Comparison of ENCODE assay signal across 9 mouse cellular contexts in the genomic region with DNA sequence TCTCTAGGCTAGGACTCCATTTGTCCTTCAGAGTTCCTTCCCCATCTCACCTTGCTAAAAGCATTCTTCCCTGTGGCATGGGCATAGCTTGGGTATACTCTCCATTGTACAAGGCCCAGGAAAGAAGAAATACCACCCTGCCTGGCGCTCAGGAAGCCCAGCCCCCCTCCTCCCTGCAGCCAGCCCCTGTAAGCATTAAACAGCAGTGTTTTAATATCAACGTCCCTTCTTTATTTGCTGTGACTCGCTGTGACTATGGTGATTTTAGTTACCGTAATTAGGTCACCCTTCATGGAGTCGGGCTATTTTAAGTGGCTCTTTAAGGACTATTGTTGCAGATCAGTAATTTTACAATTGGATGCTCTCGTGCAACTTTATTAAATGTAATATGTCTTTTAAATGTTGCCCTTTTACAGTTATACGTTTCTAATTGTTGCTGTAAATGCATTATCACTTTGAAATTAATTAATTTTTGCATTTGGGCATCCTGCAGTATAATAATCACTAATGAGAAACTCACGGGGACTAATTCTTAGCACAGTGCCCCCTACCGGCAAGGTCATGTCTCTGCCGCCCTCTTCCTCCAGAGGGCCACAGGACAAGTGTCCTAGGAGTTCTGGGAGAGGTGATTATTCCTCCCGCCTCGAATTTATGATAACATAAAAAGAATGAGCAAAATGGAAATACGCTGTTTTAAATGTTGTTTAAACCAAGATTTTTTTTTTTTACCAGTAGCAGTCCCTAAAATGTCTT.
DNase-seq lines count a peak whose midpoint lies in the region; ATAC-seq and TF ChIP-seq lines count a peak whose summit lies in the region.
"Had no signal": no experiment of that assay in that cellular context is flagged by ENCODE, and none has a peak within 500 bp of the region (broad histone marks: within the 10 kb centered on the region; RNA-seq: fewer than 3 reads in every experiment).

No protein-coding gene starts in this region.

- no peak overlapping the region for H3K27ac ChIP-seq in kidney, embryonic 15.5 days
- no peak overlapping the region for H3K27ac ChIP-seq in CH12.LX (ENCODE audit: insufficient read depth, low read depth)
- no peak overlapping the region for H3K27ac ChIP-seq in MEL (ENCODE audit: control insufficient read depth, low read depth, low read length)
- H3K27ac ChIP-seq in forebrain, embryonic 15.5 days (replicated peaks) = no peak overlapping the region
- H3K27ac ChIP-seq: embryonic facial prominence, embryonic 13.5 days had no signal

- peak; percentile 36 for DNase-seq in kidney, adult 9 months
- peak; percentile 35 for DNase-seq in CH12.LX (ENCODE audit: extremely low read depth)
- DNase-seq in MEL (ENCODE audit: low read depth, low spot score) = peak; percentile 1
- DNase-seq in kidney, postnatal 36 days = peak; percentile 18 to 66
- DNase-seq in right cerebral cortex, postnatal 14 days = no peak

- no peak overlapping the region for H3K9ac ChIP-seq in kidney, embryonic 15.5 days
- no peak overlapping the region for H3K9ac ChIP-seq in CH12.LX (ENCODE audit: insufficient read depth, low read depth)
- H3K9ac ChIP-seq in MEL (ENCODE audit: control insufficient read depth, low read depth, low read length, poor library complexity, severe bottlenecking) = no peak overlapping the region
- no peak overlapping the region for H3K9ac ChIP-seq in forebrain, embryonic 15.5 days (replicated peaks)
- H3K9ac ChIP-seq: embryonic facial prominence, embryonic 13.5 days had no signal

- TF ChIP-seq CTCF in CH12.LX (conservative IDR thresholded peaks at IDR 0.05 in 1 of 2, IDR thresholded peaks at IDR 0.05 in 1 of 2; ENCODE audit: low read depth in 2 of 2, low read length in 2 of 2) = peak; percentile 54 to 70
- TF ChIP-seq CTCF in MEL (IDR thresholded peaks at IDR 0.05 in 2 of 3, conservative IDR thresholded peaks at IDR 0.05 in 1 of 3; ENCODE audit: control insufficient read depth in 1 of 3, insufficient read depth in 1 of 3, low read depth in 2 of 3, low read length in 3 of 3, poor library complexity in 1 of 3, severe bottlenecking in 1 of 3) = peak in 2 of 3 experiments; percentile 25 to 32; a peak in 4 of 6 replicates

- in situ Hi-C loops in CH12.LX (cut with MboI; ENCODE audit: low pct_ligation_motif_present, low pct_unique_long_range_greater_than_20kb, low sequenced_read_pairs) = no loop called here

- H3K4me1 ChIP-seq in kidney, embryonic 15.5 days = peaks cover 26% of the 10 kb centered on the region
- H3K4me1 ChIP-seq in CH12.LX (ENCODE audit: control insufficient read depth in 1 of 2, insufficient read depth in 2 of 2) = no peaks in the 10 kb centered on the region
- H3K4me1 ChIP-seq in MEL (ENCODE audit: control insufficient read depth in 1 of 2, insufficient read depth in 2 of 2, low read length in 2 of 2) = no peaks in the 10 kb centered on the region
- H3K4me1 ChIP-seq in forebrain, embryonic 15.5 days = no peaks in the 10 kb centered on the region

- no peak overlapping the region for H3K4me2 ChIP-seq in kidney, embryonic 15.5 days
- no peak overlapping the region for H3K4me2 ChIP-seq in CH12.LX (ENCODE audit: insufficient read depth, low read depth, poor library complexity, severe bottlenecking)
- no peak overlapping the region for H3K4me2 ChIP-seq in forebrain, embryonic 15.5 days (replicated peaks)
- H3K4me2 ChIP-seq: embryonic facial prominence, embryonic 13.5 days had no signal

- no peak for TF ChIP-seq POLR2A in CH12.LX (IDR thresholded peaks at IDR 0.05; ENCODE audit: low read depth, low read length)
- no peak for TF ChIP-seq POLR2A in MEL (IDR thresholded peaks at IDR 0.05; ENCODE audit: control insufficient read depth in 1 of 2, insufficient read depth in 1 of 2, low read depth in 1 of 2, low read length in 2 of 2, poor library complexity in 1 of 2)

- H3K79me2 ChIP-seq in CH12.LX (replicated peaks; ENCODE audit: control insufficient read depth, extremely low read depth, insufficient read depth, poor library complexity, severe bottlenecking) (no peaks in the 10 kb centered on the region), MEL (ENCODE audit: control insufficient read depth, insufficient read depth, low read length, poor library complexity) (no peaks in the 10 kb centered on the region)

- H3K9me3 ChIP-seq in kidney, embryonic 15.5 days (replicated peaks) = no peaks in the 10 kb centered on the region
- H3K9me3 ChIP-seq in CH12.LX (replicated peaks; ENCODE audit: low read length) (no peaks in the 10 kb centered on the region), MEL (replicated peaks; ENCODE audit: insufficient read depth, low read length) (no peaks in the 10 kb centered on the region)
- H3K9me3 ChIP-seq in forebrain, embryonic 15.5 days = no peaks in the 10 kb centered on the region
- H3K9me3 ChIP-seq: embryonic facial prominence, embryonic 13.5 days had no signal

- dilution Hi-C loops in CH12.LX (cut with MboI; ENCODE audit: extremely low pct_ligation_motif_present, extremely low pct_unique_long_range_greater_than_20kb, low sequenced_read_pairs) = no loop called here

- H3K4me3 ChIP-seq in kidney, embryonic 15.5 days (replicated peaks) = no peak overlapping the region
- H3K4me3 ChIP-seq in CH12.LX (replicated peaks in 1 of 3; ENCODE audit: low read depth in 2 of 3, low read length in 2 of 3, poor library complexity in 1 of 3) (no peak overlapping the region), MEL (ENCODE audit: control insufficient read depth in 1 of 2, insufficient read depth in 1 of 2, low read depth in 2 of 2, low read length in 2 of 2) (no peak overlapping the region)
- no peak overlapping the region for H3K4me3 ChIP-seq in forebrain, embryonic 15.5 days
- H3K4me3 ChIP-seq: embryonic facial prominence, embryonic 13.5 days; myocyte had no signal

- no peak for TF ChIP-seq EP300 in CH12.LX (IDR thresholded peaks at IDR 0.05; ENCODE audit: low read length)
- TF ChIP-seq EP300 in MEL (IDR thresholded peaks at IDR 0.05; ENCODE audit: low read depth in 1 of 2, low read length in 2 of 2) = no peak

- 47% methylated on average over 13 of the region's 13 CpGs for WGBS in kidney, embryonic 15.5 days
- WGBS in forebrain, embryonic 15.5 days = 62% methylated on average over 13 of the region's 13 CpGs

- H3K36me3 ChIP-seq in kidney, embryonic 15.5 days = 0 out of 2 replicates have a peak, but pooled peaks cover 3% of the 10 kb centered on the region
- H3K36me3 ChIP-seq in CH12.LX (replicated peaks in 1 of 2; ENCODE audit: control insufficient read depth in 1 of 2, insufficient read depth in 1 of 2, low read length in 1 of 2) (peaks cover 0 to 5% of the 10 kb centered on the region in 2 experiments), MEL (ENCODE audit: control insufficient read depth in 1 of 2, insufficient read depth in 2 of 2, low read length in 2 of 2) (no peaks in the 10 kb centered on the region)
- H3K36me3 ChIP-seq in forebrain, embryonic 15.5 days = no peaks in the 10 kb centered on the region
- H3K36me3 ChIP-seq: embryonic facial prominence, embryonic 13.5 days had no signal

- peak; percentile 19 for TF ChIP-seq RAD21 in CH12.LX (IDR thresholded peaks at IDR 0.05; ENCODE audit: low read depth, low read length)
- TF ChIP-seq RAD21 in MEL (IDR thresholded peaks at IDR 0.05; ENCODE audit: low read depth, low read length) = no peak

- ATAC-seq in kidney, embryonic 15.5 days (replicated peaks; ENCODE audit: low FRiP score) = no peak
- ATAC-seq in forebrain, embryonic 15.5 days (replicated peaks) = no peak

- H3K27me3 ChIP-seq in kidney, embryonic 15.5 days = 0 out of 2 replicates have a peak, but pooled peaks cover 2% of the 10 kb centered on the region
- no peaks in the 10 kb centered on the region for H3K27me3 ChIP-seq in CH12.LX (replicated peaks)
- no peaks in the 10 kb centered on the region for H3K27me3 ChIP-seq in MEL (ENCODE audit: control insufficient read depth in 1 of 2, insufficient read depth in 2 of 2, low read length in 2 of 2)
- no peaks in the 10 kb centered on the region for H3K27me3 ChIP-seq in forebrain, embryonic 15.5 days
- H3K27me3 ChIP-seq: embryonic facial prominence, embryonic 13.5 days had no signal

TF ChIP-seq in CH12.LX, 34 proteins besides CTCF, POLR2A, EP300 and RAD21:
- no peak for TF ChIP-seq TBP (conservative IDR thresholded peaks at IDR 0.05; ENCODE audit: low read depth, low read length)
- no peak for TF ChIP-seq USF1 (IDR thresholded peaks at IDR 0.05; ENCODE audit: low read depth, low read length)
- peak; percentile 48 for TF ChIP-seq SMC3 (IDR thresholded peaks at IDR 0.05; ENCODE audit: low read depth, low read length)

TF ChIP-seq in MEL, 35 proteins besides CTCF, POLR2A, EP300 and RAD21:
- TF ChIP-seq E2F4 (IDR thresholded peaks at IDR 0.05; ENCODE audit: borderline replicate concordance, low read depth, low read length) = no peak
- TF ChIP-seq ETS1 (IDR thresholded peaks at IDR 0.05; ENCODE audit: low read depth, low read length) = no peak
- no peak for TF ChIP-seq HCFC1 (IDR thresholded peaks at IDR 0.05; ENCODE audit: low read depth, low read length)
- no peak for TF ChIP-seq TAL1 (IDR thresholded peaks at IDR 0.05; ENCODE audit: low read length)
- TF ChIP-seq MXI1 (IDR thresholded peaks at IDR 0.05; ENCODE audit: low read depth, low read length) = no peak
- TF ChIP-seq RCOR1 (IDR thresholded peaks at IDR 0.05; ENCODE audit: low read depth, low read length) = no peak
- no peak for TF ChIP-seq USF1 (IDR thresholded peaks at IDR 0.05; ENCODE audit: low read depth, low read length)
- TF ChIP-seq ELF1 (IDR thresholded peaks at IDR 0.05; ENCODE audit: low read depth, low read length) = no peak
- no peak for TF ChIP-seq ZMIZ1 (IDR thresholded peaks at IDR 0.05; ENCODE audit: low read depth, low read length)
- no peak for TF ChIP-seq BHLHE40 (IDR thresholded peaks at IDR 0.05; ENCODE audit: borderline replicate concordance, low read depth, low read length)
- no peak for TF ChIP-seq ZNF384 (IDR thresholded peaks at IDR 0.05; ENCODE audit: low read depth, low read length)
- no peak for TF ChIP-seq NRF1 (IDR thresholded peaks at IDR 0.05; ENCODE audit: insufficient read depth, low read depth, low read length, poor library complexity, severe bottlenecking)
- TF ChIP-seq POLR2AphosphoS2 (IDR thresholded peaks at IDR 0.05; ENCODE audit: low read length) = no peak
- no peak for TF ChIP-seq TCF12 (IDR thresholded peaks at IDR 0.05; ENCODE audit: low read depth, low read length)
- TF ChIP-seq CHD1 (IDR thresholded peaks at IDR 0.05; ENCODE audit: low read depth, low read length) = no peak
- no peak for TF ChIP-seq CHD2 (IDR thresholded peaks at IDR 0.05; ENCODE audit: low read length)
- no peak for TF ChIP-seq MYC (IDR thresholded peaks at IDR 0.05; ENCODE audit: low read depth, low read length)
- TF ChIP-seq MYB (IDR thresholded peaks at IDR 0.05; ENCODE audit: low read depth, low read length) = no peak
- no peak for TF ChIP-seq JUND (IDR thresholded peaks at IDR 0.05; ENCODE audit: low read depth, low read length)
- no peak for TF ChIP-seq POLR2AphosphoS5 (IDR thresholded peaks at IDR 0.05; ENCODE audit: borderline replicate concordance, low read depth, low read length)
